30 mouse cellular contexts compared by ENCODE assay signal in the genomic region with DNA sequence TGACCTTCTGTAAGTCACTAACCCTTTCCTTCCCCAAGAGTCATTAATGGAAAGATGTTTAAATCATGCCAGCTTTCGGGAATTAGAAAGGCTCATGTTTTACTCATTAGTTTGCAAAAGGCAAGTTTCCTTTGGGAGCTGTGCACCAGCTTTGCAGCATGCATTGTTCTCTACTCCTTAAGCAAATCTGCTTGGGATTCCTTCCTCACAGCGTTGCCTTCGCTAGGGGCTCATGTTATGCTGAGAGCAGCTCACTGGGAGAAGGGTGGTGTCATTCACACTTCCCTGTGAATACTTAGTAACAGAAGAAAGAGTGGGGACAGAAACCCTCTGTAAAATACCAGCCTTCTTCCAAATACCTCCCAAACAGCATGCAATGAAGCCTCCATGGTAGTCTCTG.
A peak's percentile ranks its signal among the peaks of the same experiment; 100 is the strongest.
DNase-seq lines count a peak whose midpoint lies in the region; ATAC-seq and TF ChIP-seq lines count a peak whose summit lies in the region.
"Had no signal": no experiment of that assay in that cellular context is flagged by ENCODE, and none has a peak within 500 bp of the region (broad histone marks: within the 10 kb centered on the region; RNA-seq: fewer than 3 reads in every experiment).

No protein-coding gene starts in this region.

- peaks cover 5% of the 10 kb centered on the region; the same call in 1 of the 2 replicates for H3K36me3 ChIP-seq in forebrain, postnatal 0 days (ENCODE audit: insufficient read depth)
- no peaks in the 10 kb centered on the region for H3K36me3 ChIP-seq in forebrain, embryonic 11.5 days (ENCODE audit: control insufficient read depth, insufficient read depth, low read length)
- H3K36me3 ChIP-seq in midbrain, embryonic 14.5 days (ENCODE audit: control insufficient read depth, insufficient read depth, low read length) = 0 out of 2 replicates have a peak, but pooled peaks cover under 1% of the 10 kb centered on the region
- no peaks in the 10 kb centered on the region; the same call in 1 of the 2 replicates for H3K36me3 ChIP-seq in midbrain, postnatal 0 days (ENCODE audit: insufficient read depth, low read length)
- H3K36me3 ChIP-seq: embryonic facial prominence, embryonic 13.5 days; forebrain, embryonic 10.5 days; heart, embryonic 12.5 days; kidney, embryonic 15.5 days; limb, embryonic 13.5 days; lung, embryonic 15.5 days had no signal

- WGBS in forebrain, postnatal 0 days = 13% methylated on average over 3 of the region's 3 CpGs
- WGBS in forebrain, embryonic 11.5 days = 26% methylated on average over 3 of the region's 3 CpGs
- 8% methylated on average over 3 of the region's 3 CpGs for WGBS in midbrain, embryonic 14.5 days
- 12% methylated on average over 3 of the region's 3 CpGs for WGBS in midbrain, postnatal 0 days

- intact Hi-C loops in left cerebral cortex, adult 2 months (cut with DNase I) = no loop called here
- intact Hi-C loops in left cerebral cortex, postnatal 10 days (cut with DNase I) = no loop called here

- ATAC-seq in forebrain, postnatal 0 days = peak; percentile 34; the same call in 1 of the 2 replicates
- ATAC-seq in forebrain, embryonic 11.5 days (replicated peaks; ENCODE audit: low FRiP score) = no peak
- no peak for ATAC-seq in midbrain, embryonic 14.5 days (ENCODE audit: low FRiP score, low TSS enrichment)
- no peak for ATAC-seq in midbrain, postnatal 0 days (ENCODE audit: low FRiP score)
- ATAC-seq: CD4-positive, CD25-positive, alpha-beta regulatory T cell, adult 4 months; forebrain, embryonic 16.5 days; inflammation-experienced regulatory T-cells, adult 6 months had no signal

- TF ChIP-seq CTCF in forebrain, postnatal 0 days (IDR thresholded peaks at IDR 0.05; ENCODE audit: low read depth) = no peak
- TF ChIP-seq CTCF in left cerebral cortex, adult 2 months (IDR thresholded peaks at IDR 0.05) = no peak
- no peak for TF ChIP-seq CTCF in midbrain, postnatal 0 days (IDR thresholded peaks at IDR 0.05)

- H3K27ac ChIP-seq in forebrain, postnatal 0 days (ENCODE audit: low read depth, low read length) = no peak overlapping the region
- no peak overlapping the region for H3K27ac ChIP-seq in forebrain, embryonic 11.5 days (ENCODE audit: low read depth, low read length)
- H3K27ac ChIP-seq in left cerebral cortex, adult 2 months = peak overlapping the region; percentile 59
- 0 out of 2 replicates have a peak overlapping the region, but pooled peaks have one; percentile 26 for H3K27ac ChIP-seq in midbrain, embryonic 14.5 days (replicated peaks; ENCODE audit: low read depth, low read length)
- no peak overlapping the region for H3K27ac ChIP-seq in midbrain, postnatal 0 days (ENCODE audit: low read depth, low read length)
- H3K27ac ChIP-seq: embryonic facial prominence, embryonic 13.5 days; forebrain, embryonic 10.5 days; hindbrain, embryonic 15.5 days; kidney, embryonic 15.5 days; limb, embryonic 13.5 days; lung, embryonic 15.5 days; neural tube, embryonic 13.5 days had no signal

- DNase-seq in forebrain, postnatal 0 days = no peak
- no peak for DNase-seq in forebrain, embryonic 11.5 days (ENCODE audit: low spot score)
- DNase-seq in left cerebral cortex, adult 2 months (ENCODE audit: extremely low spot score in 1 of 2, low spot score in 2 of 2) = no peak
- no peak for DNase-seq in left cerebral cortex, postnatal 10 days (ENCODE audit: extremely low spot score in 1 of 2, low spot score in 2 of 2)
- peak; percentile 53 for DNase-seq in midbrain, embryonic 14.5 days
- DNase-seq in midbrain, postnatal 0 days (ENCODE audit: low spot score) = no peak
- DNase-seq in B cell, adult 2 months = no peak
- DNase-seq: adrenal gland, postnatal 14 days; cerebellum, adult 18-20 months; cerebellum, postnatal 10 days; gastrocnemius, postnatal 25 days; heart, adult 18-20 months; heart, postnatal 4 days; kidney, adult 11 months; kidney, postnatal 25 days; layer of hippocampus, postnatal 36 days; thymus, adult 2 months; thymus, postnatal 36 days had no signal

- H3K4me1 ChIP-seq in forebrain, postnatal 0 days (ENCODE audit: insufficient read depth) = no peaks in the 10 kb centered on the region
- no peaks in the 10 kb centered on the region for H3K4me1 ChIP-seq in forebrain, embryonic 11.5 days (replicated peaks; ENCODE audit: control insufficient read depth, insufficient read depth, low read length)
- H3K4me1 ChIP-seq in midbrain, embryonic 14.5 days (ENCODE audit: control insufficient read depth, insufficient read depth, low read length) = peaks cover 9% of the 10 kb centered on the region; the same call in 1 of the 2 replicates
- H3K4me1 ChIP-seq in midbrain, postnatal 0 days (ENCODE audit: insufficient read depth, low read length) = no peaks in the 10 kb centered on the region; the same call in 1 of the 2 replicates
- H3K4me1 ChIP-seq: embryonic facial prominence, embryonic 13.5 days; heart, embryonic 12.5 days; kidney, embryonic 15.5 days; lung, embryonic 15.5 days had no signal

- no peaks in the 10 kb centered on the region for H3K27me3 ChIP-seq in forebrain, postnatal 0 days (ENCODE audit: insufficient read depth, low read length)
- no peaks in the 10 kb centered on the region for H3K27me3 ChIP-seq in forebrain, embryonic 11.5 days (ENCODE audit: control insufficient read depth, insufficient read depth, low read length)
- H3K27me3 ChIP-seq in midbrain, embryonic 14.5 days (ENCODE audit: control insufficient read depth, insufficient read depth, low read length) = no peaks in the 10 kb centered on the region
- H3K27me3 ChIP-seq in midbrain, postnatal 0 days (ENCODE audit: insufficient read depth, low read length) = no peaks in the 10 kb centered on the region
- H3K27me3 ChIP-seq: embryonic facial prominence, embryonic 13.5 days; heart, embryonic 12.5 days; hindbrain, embryonic 15.5 days; kidney, embryonic 15.5 days; limb, embryonic 13.5 days; lung, embryonic 15.5 days; neural tube, embryonic 13.5 days had no signal

- no peak overlapping the region for H3K9ac ChIP-seq in forebrain, postnatal 0 days
- H3K9ac ChIP-seq in forebrain, embryonic 11.5 days (ENCODE audit: low read length) = no peak overlapping the region
- no peak overlapping the region for H3K9ac ChIP-seq in midbrain, embryonic 14.5 days (replicated peaks; ENCODE audit: low read length)
- H3K9ac ChIP-seq in midbrain, postnatal 0 days (replicated peaks; ENCODE audit: low read length, poor library complexity, severe bottlenecking) = no peak overlapping the region
- H3K9ac ChIP-seq: embryonic facial prominence, embryonic 13.5 days; heart, embryonic 12.5 days; hindbrain, embryonic 15.5 days; kidney, embryonic 15.5 days; limb, embryonic 13.5 days; lung, embryonic 15.5 days; neural tube, embryonic 13.5 days had no signal

- no peak overlapping the region for H3K4me3 ChIP-seq in forebrain, postnatal 0 days (ENCODE audit: low read depth, low read length)
- H3K4me3 ChIP-seq in forebrain, embryonic 11.5 days (ENCODE audit: low read depth, low read length) = no peak overlapping the region
- H3K4me3 ChIP-seq in left cerebral cortex, adult 2 months = no peak overlapping the region
- no peak overlapping the region for H3K4me3 ChIP-seq in midbrain, embryonic 14.5 days (replicated peaks; ENCODE audit: low read depth, low read length)
- H3K4me3 ChIP-seq in midbrain, postnatal 0 days (ENCODE audit: low read depth, low read length) = no peak overlapping the region
- H3K4me3 ChIP-seq: embryonic facial prominence, embryonic 13.5 days; forebrain, embryonic 10.5 days; heart, embryonic 12.5 days; hindbrain, embryonic 15.5 days; kidney, embryonic 15.5 days; limb, embryonic 13.5 days; lung, embryonic 15.5 days; neural tube, embryonic 13.5 days had no signal

- H3K9me3 ChIP-seq in forebrain, postnatal 0 days (ENCODE audit: low read length) = no peaks in the 10 kb centered on the region
- no peaks in the 10 kb centered on the region for H3K9me3 ChIP-seq in forebrain, embryonic 11.5 days (ENCODE audit: control insufficient read depth, low read length)
- no peaks in the 10 kb centered on the region for H3K9me3 ChIP-seq in midbrain, embryonic 14.5 days (ENCODE audit: control insufficient read depth, low read length)
- no peaks in the 10 kb centered on the region for H3K9me3 ChIP-seq in midbrain, postnatal 0 days (ENCODE audit: low read length)
- H3K9me3 ChIP-seq: embryonic facial prominence, embryonic 13.5 days; forebrain, embryonic 10.5 days; heart, embryonic 12.5 days; hindbrain, embryonic 15.5 days; kidney, embryonic 15.5 days; limb, embryonic 13.5 days; lung, embryonic 15.5 days; neural tube, embryonic 13.5 days had no signal

- no peak overlapping the region for H3K4me2 ChIP-seq in forebrain, postnatal 0 days (ENCODE audit: low read depth)
- H3K4me2 ChIP-seq in forebrain, embryonic 11.5 days (ENCODE audit: low read depth, low read length, severe bottlenecking) = no peak overlapping the region
- no peak overlapping the region for H3K4me2 ChIP-seq in midbrain, embryonic 14.5 days (ENCODE audit: low read length)
- H3K4me2 ChIP-seq in midbrain, postnatal 0 days (ENCODE audit: low read depth, low read length, poor library complexity, severe bottlenecking) = no peak overlapping the region
- H3K4me2 ChIP-seq: embryonic facial prominence, embryonic 13.5 days; heart, embryonic 12.5 days; hindbrain, embryonic 15.5 days; kidney, embryonic 15.5 days; limb, embryonic 13.5 days; liver, embryonic 11.5 days; lung, embryonic 15.5 days; neural tube, embryonic 13.5 days had no signal

Comparison
In these comparisons a context has a peak if more than half of its experiments do, and no peak if none do; other contexts are left out.
1. H3K27ac ChIP-seq: peak in left cerebral cortex, adult 2 months (single experiment) and midbrain, embryonic 14.5 days (single experiment); none in forebrain, postnatal 0 days (single experiment), forebrain, embryonic 11.5 days (single experiment) and midbrain, postnatal 0 days (single experiment).